Mouse (Mus musculus) MEL (cell line): ENCODE measurements around the gene Mecom. TPM values are rescaled to one million over a fixed set of nuclear protein-coding genes. Genes with fewer than 3 reads are reported as not detected.

ENCODE experiments used
- DNase-seq: peaks from one replicate; pipeline ENCODE4 v3.0.0; 2011; ENCODE audit warnings: low read depth, low spot score
- H3K27ac ChIP-seq: 2 replicates; pipeline ENCODE4 v1.5.1; 2012; ENCODE audit warnings: low read depth, mild to moderate bottlenecking, control low read depth, low read length, moderate library complexity; ENCODE audit not compliant: control insufficient read depth
- H3K27me3 ChIP-seq, 2 experiments: fragments of 150-350 bp in 1 of 2; sonication (generic) in 1 of 2; 2 replicates each; pipeline ENCODE4 v1.6.1; 2012; ENCODE audit warnings: low read length in 2 of 2, mild to moderate bottlenecking in 2 of 2, improper control_type of control experiment in 1 of 2, moderate library complexity in 1 of 2; ENCODE audit not compliant: insufficient read depth in 2 of 2, control insufficient read depth in 1 of 2
- H3K36me3 ChIP-seq, 2 experiments: 2 replicates each; pipeline ENCODE4 v1.6.1; 2012 to 2014; ENCODE audit warnings: low read length in 2 of 2, improper control_type of control experiment in 1 of 2, inconsistent platforms in 1 of 2, mild to moderate bottlenecking in 1 of 2; ENCODE audit not compliant: insufficient read depth in 2 of 2, control insufficient read depth in 1 of 2
- H3K4me1 ChIP-seq, 2 experiments: fragments of 150-350 bp in 1 of 2; sonication (generic) in 1 of 2; 2 replicates each; pipeline ENCODE4 v1.6.1; 2012; ENCODE audit warnings: low read length in 2 of 2, improper control_type of control experiment in 1 of 2, mild to moderate bottlenecking in 1 of 2; ENCODE audit not compliant: insufficient read depth in 2 of 2, control insufficient read depth in 1 of 2
- H3K4me3 ChIP-seq, 2 experiments: fragments of 150-350 bp in 1 of 2; sonication (generic) in 1 of 2; 2 replicates each; pipeline ENCODE4 v1.5.1; 2012; ENCODE audit warnings: low read depth in 2 of 2, low read length in 2 of 2, mild to moderate bottlenecking in 2 of 2, moderate library complexity in 2 of 2, control low read depth in 1 of 2, improper control_type of control experiment in 1 of 2; ENCODE audit not compliant: control insufficient read depth in 1 of 2, insufficient read depth in 1 of 2
- H3K79me2 ChIP-seq: 2 replicates; pipeline ENCODE4 v1.6.1; 2012; ENCODE audit warnings: mild to moderate bottlenecking, low read length, moderate library complexity; ENCODE audit not compliant: control insufficient read depth, poor library complexity, insufficient read depth
- H3K9ac ChIP-seq: 2 replicates; pipeline ENCODE4 v1.6.1; 2012; ENCODE audit warnings: low read depth, mild to moderate bottlenecking, control low read depth, low read length, moderate library complexity; ENCODE audit not compliant: control insufficient read depth, poor library complexity, severe bottlenecking
- H3K9me3 ChIP-seq: fragments of 150-350 bp; sonication (generic); replicated peaks from 2 replicates; pipeline ENCODE4 v1.6.1; 2012; ENCODE audit warnings: mild to moderate bottlenecking, low read length, improper control_type of control experiment, moderate library complexity; ENCODE audit not compliant: insufficient read depth
- BHLHE40 ChIP-seq: IDR thresholded peaks from 2 replicates; pipeline ENCODE4 v1.6.1; 2012; ENCODE audit warnings: low read depth, mild to moderate bottlenecking, inconsistent platforms, low read length, improper control_type of control experiment, borderline replicate concordance
- ELF1 ChIP-seq: IDR thresholded peaks from 2 replicates; pipeline ENCODE4 v1.6.1; 2014; ENCODE audit warnings: low read depth, mild to moderate bottlenecking, inconsistent platforms, low read length, improper control_type of control experiment, moderate library complexity
- GABPA ChIP-seq: IDR thresholded peaks from 2 replicates; pipeline ENCODE4 v1.6.1; 2012; ENCODE audit warnings: low read depth, mild to moderate bottlenecking, inconsistent platforms, low read length, improper control_type of control experiment, moderate library complexity
- GATA1 ChIP-seq: IDR thresholded peaks from 2 replicates; pipeline ENCODE4 v1.6.1; 2011; ENCODE audit warnings: low read depth, low read length, improper control_type of control experiment
- JUND ChIP-seq: IDR thresholded peaks from 2 replicates; pipeline ENCODE4 v1.6.1; 2011; ENCODE audit warnings: low read depth, mild to moderate bottlenecking, improper control_type of control experiment, low read length
- MAZ ChIP-seq: IDR thresholded peaks from 2 replicates; pipeline ENCODE4 v1.6.1; 2012; ENCODE audit warnings: low read depth, mild to moderate bottlenecking, inconsistent platforms, low read length, improper control_type of control experiment
- MEF2A ChIP-seq: IDR thresholded peaks from 2 replicates; pipeline ENCODE4 v1.6.1; 2014; ENCODE audit warnings: low read depth, mild to moderate bottlenecking, inconsistent platforms, low read length, improper control_type of control experiment; ENCODE audit not compliant: poor library complexity, insufficient replicate concordance, severe bottlenecking; ENCODE audit errors: extremely low read depth
- MYC ChIP-seq: IDR thresholded peaks from 2 replicates; pipeline ENCODE4 v1.6.1; 2011; ENCODE audit warnings: low read depth, mild to moderate bottlenecking, low read length, improper control_type of control experiment, moderate library complexity
- NELFE ChIP-seq: IDR thresholded peaks from 2 replicates; pipeline ENCODE4 v1.6.1; 2011; ENCODE audit warnings: low read depth, low read length, improper control_type of control experiment
- NRF1 ChIP-seq: IDR thresholded peaks from 2 replicates; pipeline ENCODE4 v1.6.1; 2014; ENCODE audit warnings: low read depth, mild to moderate bottlenecking, inconsistent platforms, low read length, improper control_type of control experiment, moderate library complexity; ENCODE audit not compliant: poor library complexity, insufficient read depth, severe bottlenecking
- POLR2AphosphoS2 ChIP-seq: IDR thresholded peaks from 2 replicates; pipeline ENCODE4 v1.6.1; 2011; ENCODE audit warnings: low read length, improper control_type of control experiment
- RAD21 ChIP-seq: IDR thresholded peaks from 2 replicates; pipeline ENCODE4 v1.6.1; 2011; ENCODE audit warnings: mild to moderate bottlenecking, low read depth, low read length, improper control_type of control experiment
- RCOR1 ChIP-seq: IDR thresholded peaks from 2 replicates; pipeline ENCODE4 v1.6.1; 2012; ENCODE audit warnings: low read depth, mild to moderate bottlenecking, inconsistent platforms, low read length, improper control_type of control experiment
- SMC3 ChIP-seq: IDR thresholded peaks from 2 replicates; pipeline ENCODE4 v1.6.1; 2011; ENCODE audit warnings: low read depth, low read length, improper control_type of control experiment
- TAL1 ChIP-seq: IDR thresholded peaks from 2 replicates; pipeline ENCODE4 v1.6.1; 2012; ENCODE audit warnings: mild to moderate bottlenecking, inconsistent platforms, low read length, moderate library complexity, mixed read lengths
- UBTF ChIP-seq: IDR thresholded peaks from 2 replicates; pipeline ENCODE4 v1.6.1; 2012; ENCODE audit warnings: low read depth, mild to moderate bottlenecking, inconsistent platforms, low read length, improper control_type of control experiment, moderate library complexity, borderline replicate concordance; ENCODE audit not compliant: insufficient read depth
- USF2 ChIP-seq, 2 experiments: IDR thresholded peaks; 2 replicates each; pipeline ENCODE4 v1.6.1; 2011 to 2012; ENCODE audit warnings: improper control_type of control experiment in 2 of 2, low read length in 2 of 2, borderline replicate concordance in 1 of 2, inconsistent platforms in 1 of 2, low read depth in 1 of 2, mild to moderate bottlenecking in 1 of 2; ENCODE audit not compliant: insufficient read depth in 1 of 2
- ZMIZ1 ChIP-seq: IDR thresholded peaks from 2 replicates; pipeline ENCODE4 v1.6.1; 2012; ENCODE audit warnings: low read depth, mild to moderate bottlenecking, inconsistent platforms, low read length, improper control_type of control experiment, moderate library complexity
- polyA plus RNA-seq, 2 experiments: library from polyadenylated mRNA; stranded (reverse) in 1 of 2; unstranded in 1 of 2; fragments of >175 nt in 1 of 2; fragments of >200 nt in 1 of 2; gene quantifications; 2 replicates each; pipeline versions ENCODE4 v1.2.1 to v1.2.4; 2012; ENCODE audit warnings: low replicate concordance in 2 of 2, low read depth in 1 of 2; ENCODE audit not compliant: insufficient read length in 2 of 2, insufficient read depth in 1 of 2, missing spikeins in 1 of 2
- total RNA-seq: library from RNA; depleted of rRNA; stranded (reverse); fragments of 300-350 nt; gene quantifications from 2 replicates; pipeline ENCODE4 v1.2.3, GENCODE M21; 2012

Gene Mecom
- total and polyA plus RNA-seq, 3 experiments = 0.04 TPM; not detected in 2

- Histone ChIP-seq H3K79me2 (no peaks in the 10 kb centered on the region), H3K4me1 (no peaks in the 10 kb centered on the region)
Observed at GRCm38 (mm10) chr3:30494371-30494770, 53.4 kb downstream of the Mecom start.

GRCm38 (mm10) chr3:30488808-30489207 lies 59.0 kb downstream of the Mecom start:
- Histone ChIP-seq H3K4me3 (no peak overlapping the region), H3K27ac (no peak overlapping the region), H3K9ac (no peak overlapping the region), H3K9me3 (no peaks in the 10 kb centered on the region), H3K27me3 (no peaks in the 10 kb centered on the region), H3K4me1 (no peaks in the 10 kb centered on the region), H3K36me3 (no peaks in the 10 kb centered on the region), H3K79me2 (no peaks in the 10 kb centered on the region)
- no peak for TF ChIP-seq JUND
- no peak for TF ChIP-seq RAD21
- no peak for TF ChIP-seq POLR2AphosphoS2
- TF ChIP-seq RCOR1 = no peak
- DNase-seq = no peak

More at GRCm38 (mm10) chr3:30494371-30494770, 53.4 kb downstream of the Mecom start:
- H3K9ac ChIP-seq = no peak overlapping the region
- no peaks in the 10 kb centered on the region for H3K9me3 ChIP-seq
- no peaks in the 10 kb centered on the region for H3K27me3 ChIP-seq
- H3K36me3 ChIP-seq = no peaks in the 10 kb centered on the region
- no peak for DNase-seq
- TF ChIP-seq POLR2AphosphoS2 (no peak), MAZ (no peak), JUND (no peak), MEF2A (no peak), UBTF (no peak), ZMIZ1 (no peak), BHLHE40 (no peak), MYC (no peak), GATA1 (no peak), NRF1 (no peak), NELFE (no peak), ELF1 (no peak), TAL1 (no peak), USF2 (IDR thresholded peaks at IDR 0.05; ENCODE audit: borderline replicate concordance in 1 of 2, insufficient read depth in 1 of 2, low read depth in 1 of 2, low read length in 2 of 2) (no peak), GABPA (no peak), SMC3 (no peak)
- H3K4me3 ChIP-seq = no peak overlapping the region
- no peak overlapping the region for H3K27ac ChIP-seq
